Mouse (Mus musculus): ENCODE results near the gene Rrn3.
A peak's percentile ranks its signal among the peaks of the same experiment; 100 is the strongest.

Gene Rrn3

DNA sequence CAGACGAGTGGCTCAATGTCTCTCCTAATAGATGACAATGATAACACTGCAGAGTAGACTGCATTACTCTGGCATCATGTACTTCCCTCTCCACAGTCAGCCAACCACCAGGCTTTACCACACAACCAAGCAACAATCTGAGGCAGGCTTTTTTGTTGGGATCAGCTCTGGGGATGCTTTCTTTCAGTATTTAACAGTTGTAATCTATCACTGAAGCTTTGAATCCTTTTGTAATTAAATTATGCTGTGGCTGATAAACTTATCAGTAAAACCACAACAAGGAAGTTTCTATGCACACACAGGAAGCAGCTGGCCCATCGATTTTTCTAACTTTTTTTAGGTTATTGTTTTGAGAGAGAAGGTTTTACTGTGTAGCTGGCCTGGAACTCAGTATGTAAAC lies 67.8 kb downstream of the Rrn3 start:
- DNase-seq (ENCODE audit: low read depth, low spot score), result peak; percentile 13

DNA sequence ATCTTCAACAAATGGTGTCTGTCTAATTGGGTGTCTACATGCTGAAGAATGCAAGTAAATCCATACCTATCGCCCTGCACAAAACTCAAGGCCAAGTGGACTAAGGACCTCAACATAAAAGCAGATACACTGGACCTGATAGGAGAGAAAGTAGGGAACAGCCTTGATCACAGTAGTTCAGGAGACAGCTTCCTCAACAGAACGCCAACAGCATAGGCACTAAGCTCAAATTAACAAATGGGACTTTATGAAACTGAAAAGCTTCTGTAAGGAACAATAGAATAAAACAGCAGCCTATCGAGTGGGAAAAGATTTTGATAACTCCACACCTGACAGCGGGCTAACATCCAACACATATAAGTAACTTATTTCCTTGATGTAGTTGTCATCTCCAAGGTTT lies 70.9 kb downstream of the Rrn3 start:
- no peak for DNase-seq (ENCODE audit: low read depth, low spot score)

DNA sequence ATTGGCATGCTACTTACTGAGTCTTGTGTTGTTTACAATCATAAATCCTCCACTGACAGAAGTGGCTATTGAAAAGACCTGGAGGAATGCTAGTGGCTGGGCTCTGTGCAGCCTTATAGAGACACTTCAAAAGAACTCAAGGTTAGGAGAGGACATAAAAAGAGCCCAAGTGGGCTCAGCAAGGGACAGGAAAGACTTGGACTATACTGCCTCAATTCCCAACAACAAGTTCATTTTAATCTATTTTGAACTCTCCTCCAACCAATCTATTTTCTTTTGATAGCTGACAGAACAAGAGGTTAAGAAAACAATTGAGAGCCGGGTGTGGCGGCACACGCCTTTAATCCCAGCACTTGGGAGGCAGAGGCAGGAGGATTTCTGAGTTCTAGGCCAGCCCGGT lies 73.4 kb downstream of the Rrn3 start:
- DNase-seq (ENCODE audit: low read depth, low spot score), result no peak

All from CD4-positive helper T cell, adult 2 months (primary cell).